Mouse (Mus musculus): ENCODE measurements around the gene As3mt. TPM values are rescaled to one million over a fixed set of nuclear protein-coding genes. Genes with fewer than 3 reads are reported as not detected.
"Not testable (repeated sequence)": the region's sequence is repeated elsewhere in the genome, so short reads cannot be mapped to it uniquely, and the experiment has no call there.

As3mt gene
- total RNA-seq, 2 experiments from 2014 or later: 55.2 to 62.9 TPM

GRCm38 (mm10) chr19:46752235-46752634, 45.0 kb downstream of the As3mt start:
- DNase-seq: no peak

- DNase-seq: peak; percentile 70
These were observed 47.8 kb downstream of the As3mt start for GRCm38 (mm10) chr19:46755066-46755465.

DNA sequence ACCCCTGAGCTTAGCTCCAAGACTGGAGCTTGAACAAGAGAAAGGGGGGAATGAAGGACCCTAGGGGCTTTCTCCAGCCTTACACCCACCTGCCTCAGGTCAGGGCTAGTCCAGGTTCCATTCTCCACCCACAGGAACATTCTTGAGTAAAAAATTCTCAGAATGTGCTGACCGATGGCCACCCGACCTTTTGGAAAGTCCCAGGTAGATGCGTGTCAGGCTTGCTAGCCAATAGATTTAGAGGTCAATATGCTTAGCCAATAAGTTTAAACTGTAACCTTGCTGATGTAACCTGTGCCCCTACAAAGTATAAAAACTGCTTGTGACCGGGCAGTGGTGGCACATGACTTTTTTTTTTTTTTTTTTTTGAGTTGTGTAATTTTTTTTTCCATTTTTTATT, 49.0 kb downstream of the As3mt start:
- no peak for DNase-seq

- DNase-seq: no peak
These were observed 51.8 kb downstream of the As3mt start for GRCm38 (mm10) chr19:46759096-46759495.

- DNase-seq: not testable (repeated sequence)
These were observed 52.7 kb downstream of the As3mt start for GRCm38 (mm10) chr19:46759909-46760308.

GRCm38 (mm10) chr19:46760375-46761160, 53.3 kb downstream of the As3mt start:
- peak; percentile 92 for DNase-seq

GRCm38 (mm10) chr19:46761247-46761946, 54.1 kb downstream of the As3mt start, which contains the start of gene Cnnm2:
Gene Cnnm2, plus strand, starts transcription at chr19:46761596.
- peak; percentile 100 for DNase-seq

- DNase-seq: no peak
These were observed 54.7 kb downstream of the As3mt start for GRCm38 (mm10) chr19:46761971-46762290.

DNA sequence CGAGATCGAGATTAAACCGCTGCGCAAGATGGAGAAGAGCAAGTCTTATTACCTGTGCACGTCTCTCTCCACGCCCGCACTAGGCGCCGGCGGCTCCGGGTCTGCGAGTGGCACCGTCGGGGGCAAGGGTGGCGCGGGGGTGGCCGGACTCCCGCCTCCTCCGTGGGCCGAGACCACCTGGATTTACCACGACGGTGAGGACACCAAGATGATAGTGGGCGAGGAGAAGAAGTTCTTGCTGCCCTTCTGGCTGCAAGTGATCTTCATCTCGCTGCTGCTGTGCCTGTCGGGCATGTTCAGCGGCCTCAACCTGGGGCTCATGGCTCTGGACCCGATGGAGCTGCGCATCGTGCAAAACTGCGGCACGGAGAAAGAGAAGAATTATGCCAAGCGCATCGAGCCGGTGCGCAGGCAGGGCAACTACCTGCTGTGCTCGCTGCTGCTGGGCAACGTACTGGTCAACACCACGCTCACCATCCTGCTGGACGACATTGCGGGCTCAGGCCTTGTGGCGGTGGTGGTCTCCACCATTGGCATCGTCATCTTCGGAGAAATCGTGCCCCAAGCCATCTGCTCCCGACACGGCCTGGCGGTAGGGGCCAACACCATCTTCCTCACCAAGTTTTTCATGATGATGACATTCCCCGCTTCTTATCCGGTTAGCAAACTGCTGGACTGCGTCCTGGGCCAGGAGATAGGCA, 55.2 kb downstream of the As3mt start:
- peak; percentile 43 for DNase-seq

DNA sequence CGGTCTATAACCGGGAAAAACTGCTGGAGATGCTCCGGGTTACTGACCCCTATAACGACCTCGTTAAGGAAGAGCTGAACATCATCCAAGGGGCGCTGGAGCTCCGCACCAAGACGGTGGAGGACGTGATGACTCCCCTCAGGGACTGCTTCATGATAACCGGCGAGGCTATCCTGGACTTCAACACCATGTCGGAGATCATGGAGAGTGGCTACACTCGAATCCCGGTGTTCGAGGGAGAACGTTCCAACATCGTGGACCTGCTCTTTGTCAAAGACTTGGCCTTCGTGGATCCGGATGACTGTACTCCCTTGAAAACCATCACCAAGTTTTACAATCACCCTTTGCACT, 55.7 kb downstream of the As3mt start:
- no peak for DNase-seq

- DNase-seq: no peak
These were observed 56.1 kb downstream of the As3mt start for GRCm38 (mm10) chr19:46763356-46763755.

DNA sequence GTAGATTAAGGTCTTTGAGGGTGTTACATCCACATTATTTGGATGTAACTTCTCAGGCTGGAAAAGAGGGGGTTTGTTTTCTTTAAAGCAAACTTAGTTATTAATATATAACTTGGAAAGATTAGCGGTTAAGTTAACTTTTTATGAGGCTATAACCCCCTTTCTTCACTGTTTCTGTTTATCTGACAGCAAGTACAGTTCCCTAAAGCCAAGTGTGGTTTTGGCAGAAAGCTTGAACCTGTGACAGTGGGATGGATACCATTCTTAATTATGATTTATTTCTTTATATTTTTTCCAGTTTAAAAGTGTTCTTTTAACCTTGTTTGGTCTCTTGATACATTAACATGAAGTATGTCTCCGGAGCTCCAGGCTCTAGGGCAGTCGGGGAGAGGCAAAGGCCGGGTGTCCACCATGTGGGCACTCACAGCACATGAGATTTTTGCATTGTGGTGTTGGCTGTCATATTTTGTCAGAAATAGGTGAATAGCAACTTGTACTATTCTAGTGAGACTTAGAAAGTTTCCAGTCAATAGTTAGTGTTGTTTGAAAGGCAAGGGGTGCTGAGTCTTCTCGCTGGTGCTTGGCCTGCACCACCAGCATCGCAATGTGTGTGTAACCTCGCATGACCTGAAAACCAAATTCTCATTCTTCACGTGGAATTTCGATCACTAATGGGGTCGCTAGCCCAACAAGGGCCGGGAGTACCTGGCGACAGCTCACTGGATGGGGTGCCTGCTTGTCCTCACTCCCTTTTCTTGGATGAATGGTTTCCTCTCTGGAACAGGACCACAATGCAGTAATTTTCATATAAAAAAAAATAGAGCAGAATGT, 56.9 kb downstream of the As3mt start:
- DNase-seq: no peak

DNA sequence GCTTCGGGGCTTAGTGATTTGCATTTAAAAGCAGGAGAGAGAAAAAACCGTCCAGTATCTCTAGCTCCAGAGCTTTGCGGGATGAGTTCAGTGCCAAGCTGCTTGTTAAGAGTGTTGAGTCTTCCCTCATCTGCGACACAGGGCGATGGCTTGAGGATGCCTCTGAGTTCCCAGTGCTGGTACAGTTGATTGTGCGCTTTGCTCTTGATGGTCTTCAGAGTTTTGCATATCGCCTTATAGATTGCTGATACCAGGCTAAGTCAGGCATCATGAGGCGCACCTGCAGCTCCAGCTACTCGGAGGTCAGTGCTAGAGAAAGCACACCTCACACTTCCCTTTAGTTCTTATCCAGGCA, 57.5 kb downstream of the As3mt start:
- no peak for DNase-seq

DNA sequence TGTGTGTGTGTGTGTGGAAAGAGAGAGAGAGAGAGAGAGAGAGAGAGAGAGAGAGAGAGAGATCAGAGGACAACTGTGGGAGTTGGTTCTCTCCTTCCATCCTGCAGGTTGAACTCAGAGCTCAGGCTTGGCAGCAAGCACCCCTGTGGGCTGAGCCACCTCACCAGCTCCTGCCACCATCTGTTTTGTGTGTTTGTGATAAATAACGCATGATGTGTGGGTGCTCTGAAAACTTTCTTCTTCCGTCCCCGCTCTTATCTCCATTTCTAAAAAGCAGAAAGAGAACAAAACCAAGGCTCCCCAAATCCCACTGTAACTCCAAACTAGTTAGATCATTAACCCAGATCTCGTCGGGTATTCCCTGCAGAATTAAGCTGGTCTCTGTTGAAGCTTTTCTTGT, 58.9 kb downstream of the As3mt start:
- DNase-seq: no peak

- DNase-seq: no peak
These were observed 62.5 kb downstream of the As3mt start for GRCm38 (mm10) chr19:46769759-46770158.

DNA sequence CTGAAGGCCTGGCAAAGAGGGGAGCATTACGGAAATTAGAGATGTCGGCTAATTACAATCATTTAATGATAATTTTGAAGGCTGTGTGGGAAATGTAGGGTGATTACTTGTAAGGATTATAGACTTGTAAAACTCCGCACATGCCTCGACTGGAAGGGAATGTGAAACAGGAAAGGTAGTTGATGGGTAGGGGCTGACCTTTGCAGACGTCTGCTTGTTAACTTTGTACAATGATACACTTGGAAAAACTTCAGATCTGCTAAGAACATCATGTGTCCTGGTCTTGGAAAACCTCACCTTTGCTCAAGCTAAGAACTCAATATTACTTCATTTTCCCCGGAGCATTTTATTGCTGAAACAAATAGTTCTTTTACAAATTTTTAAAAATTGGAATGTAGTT, 64.5 kb downstream of the As3mt start:
- no peak for DNase-seq

DNA sequence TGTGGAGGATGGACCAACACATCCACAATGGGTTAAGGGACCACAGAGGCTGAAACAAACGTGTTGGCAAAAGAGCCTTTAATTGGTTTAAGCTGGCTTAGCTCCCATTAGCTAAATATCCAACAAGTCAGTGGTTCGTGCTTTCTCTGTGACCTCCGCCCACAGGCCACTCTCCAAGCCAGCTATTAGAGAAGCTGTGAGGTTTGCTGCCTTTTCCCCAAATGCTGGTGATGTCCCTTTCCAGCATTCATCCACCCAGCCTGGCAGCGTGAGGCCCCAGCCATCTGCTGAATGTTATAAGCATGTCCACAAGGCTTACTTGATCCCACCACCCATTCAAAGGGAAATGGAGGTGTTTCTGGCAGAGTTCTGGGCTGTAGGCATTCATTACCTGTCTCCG, 69.1 kb downstream of the As3mt start:
- no peak for DNase-seq

DNA sequence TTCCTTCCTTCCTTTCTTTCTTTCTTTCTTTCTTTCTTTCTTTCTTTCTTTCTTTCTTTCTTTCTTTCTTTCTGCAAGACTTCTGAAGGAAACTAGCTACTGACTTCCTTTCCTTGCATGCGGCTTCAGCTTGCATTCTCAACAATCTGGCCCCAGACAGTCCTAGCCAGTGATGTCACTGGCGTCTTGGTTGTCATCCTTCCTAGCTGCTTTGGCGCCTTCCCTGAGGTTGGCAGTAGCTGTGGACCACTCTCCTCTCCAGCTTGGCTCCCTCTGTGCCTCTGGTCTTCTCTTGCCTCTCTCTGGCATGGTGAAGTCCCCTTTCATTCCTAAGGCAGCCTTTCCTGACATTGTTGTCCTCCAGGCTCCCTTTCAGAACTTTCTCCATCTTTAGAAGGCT, 69.6 kb downstream of the As3mt start:
- no peak for DNase-seq

- DNase-seq: no peak
These were observed 70.8 kb downstream of the As3mt start for GRCm38 (mm10) chr19:46777928-46778680.

- not testable (repeated sequence) for DNase-seq
These were observed 71.9 kb downstream of the As3mt start for GRCm38 (mm10) chr19:46779130-46779529.

DNA sequence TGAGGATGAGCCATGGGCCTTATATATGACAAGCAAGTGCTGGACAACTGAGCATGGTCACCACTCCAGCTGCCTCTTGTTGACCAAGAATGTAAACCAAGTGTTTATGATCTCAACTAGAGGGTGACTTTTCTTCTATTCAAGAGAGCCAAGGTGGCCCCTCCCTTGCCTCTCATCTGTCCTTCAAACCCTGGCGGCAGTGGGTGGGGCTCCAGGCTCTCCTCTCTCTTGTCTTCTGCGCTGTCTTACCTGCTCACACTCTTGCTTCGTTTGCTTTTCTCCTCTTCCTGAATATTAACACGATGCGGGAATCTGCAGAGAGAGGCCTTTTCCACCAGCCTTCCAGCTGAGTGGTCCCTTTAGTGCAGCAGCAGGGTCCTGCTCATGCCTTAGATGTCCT, 76.8 kb downstream of the As3mt start:
- DNase-seq: no peak

DNA sequence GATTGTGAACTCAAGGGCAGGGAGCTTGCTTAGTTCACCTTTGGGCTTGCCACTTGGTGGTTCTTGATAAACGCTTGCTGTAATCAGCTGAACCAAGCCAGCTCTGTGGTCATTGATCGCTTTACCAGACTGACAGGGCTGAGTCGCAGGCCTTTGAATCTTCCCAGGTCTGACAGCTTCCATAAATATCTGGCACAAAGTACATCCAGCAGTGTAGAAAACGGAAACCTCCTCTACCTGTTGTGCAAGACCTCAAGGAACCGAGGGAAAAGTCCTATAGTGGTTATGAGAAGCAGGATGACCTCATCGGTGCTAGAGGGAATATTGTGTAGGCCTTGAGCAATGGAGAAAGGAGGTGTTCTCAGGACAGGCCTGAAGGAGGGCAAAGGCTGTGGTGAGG, 77.2 kb downstream of the As3mt start:
- no peak for DNase-seq
